Mouse (Mus musculus) spleen, adult 12 weeks (tissue): ENCODE measurements around the gene Lsm6.

Source experiments
- DNase-seq: peaks from one replicate; pipeline ENCODE4 v3.0.0; 2022; ENCODE audit warnings: low spot score

Lsm6 gene

DNA sequence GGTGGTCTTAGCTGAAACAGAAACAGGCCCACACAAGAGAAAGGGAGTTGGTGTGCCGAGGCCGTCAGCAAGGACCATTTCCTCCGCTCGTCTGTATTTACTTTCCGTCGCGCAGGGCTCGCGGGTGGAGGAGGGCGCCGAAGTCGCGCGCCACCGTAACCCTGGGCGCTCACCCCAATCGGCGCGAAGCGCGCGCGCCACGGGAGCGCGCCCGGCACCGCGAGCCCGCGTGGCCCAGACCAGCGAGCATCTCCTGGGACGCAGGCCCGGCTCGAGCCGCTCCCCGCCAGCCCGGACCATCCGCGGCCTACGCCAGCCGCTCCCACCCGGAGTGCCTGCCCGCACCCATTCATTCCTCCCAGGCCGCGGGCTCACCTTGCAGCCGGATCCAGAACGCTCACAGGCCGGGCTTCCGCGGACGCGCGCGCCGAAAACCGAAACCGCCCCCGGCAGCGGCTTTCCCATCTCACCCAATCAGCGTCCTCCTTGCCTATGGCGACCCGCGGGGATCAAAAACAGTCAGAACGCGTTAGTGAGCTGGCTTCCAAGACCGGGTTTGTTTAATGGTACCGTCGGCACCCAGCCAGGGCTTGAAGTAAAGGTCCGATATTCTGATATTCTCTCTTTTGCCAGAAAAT, at the start of gene Lsm6:
Gene Lsm6, minus strand, starts transcription at position 468 of the 638 bp plus-strand sequence.
- DNase-seq: peak; percentile 97

DNA sequence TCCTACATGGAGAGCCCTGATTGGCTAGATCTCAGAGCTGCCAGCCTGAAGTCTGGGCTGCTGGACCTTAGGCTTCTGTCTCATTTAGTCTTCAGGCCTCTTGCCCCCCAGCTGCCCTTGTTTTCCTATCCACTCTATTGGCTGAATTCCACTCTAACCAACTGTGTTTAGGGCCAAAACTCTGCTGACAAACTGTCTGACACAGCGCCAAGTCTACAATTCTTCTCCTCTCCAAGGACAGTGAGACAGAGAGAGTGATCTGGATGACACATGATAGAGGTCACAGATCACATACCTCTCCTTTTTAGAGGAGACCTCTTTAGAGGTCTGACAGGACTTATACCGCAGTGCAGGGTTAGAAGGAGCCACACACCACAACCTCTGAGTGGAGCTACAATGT, 46.1 kb upstream of the Lsm6 start:
- no peak for DNase-seq

DNA sequence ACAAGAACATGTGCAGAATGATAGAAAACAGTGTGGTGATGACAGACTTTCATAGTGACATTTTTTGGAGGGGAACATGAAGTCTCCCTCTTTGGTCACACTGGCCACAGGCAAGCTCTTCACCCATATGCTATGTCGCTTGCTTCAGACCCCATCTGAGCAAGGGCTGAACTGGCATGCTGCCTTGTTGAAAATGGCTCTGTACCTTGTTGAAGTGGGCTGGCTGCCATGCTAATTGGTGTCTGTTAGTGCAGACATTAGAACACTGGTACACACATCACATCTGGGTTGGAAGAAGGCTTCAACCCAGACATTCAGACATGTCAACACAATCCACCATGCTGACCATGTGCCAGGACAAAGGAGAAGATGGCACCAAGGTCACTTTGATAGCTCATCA, 42.1 kb upstream of the Lsm6 start:
- DNase-seq: no peak

DNA sequence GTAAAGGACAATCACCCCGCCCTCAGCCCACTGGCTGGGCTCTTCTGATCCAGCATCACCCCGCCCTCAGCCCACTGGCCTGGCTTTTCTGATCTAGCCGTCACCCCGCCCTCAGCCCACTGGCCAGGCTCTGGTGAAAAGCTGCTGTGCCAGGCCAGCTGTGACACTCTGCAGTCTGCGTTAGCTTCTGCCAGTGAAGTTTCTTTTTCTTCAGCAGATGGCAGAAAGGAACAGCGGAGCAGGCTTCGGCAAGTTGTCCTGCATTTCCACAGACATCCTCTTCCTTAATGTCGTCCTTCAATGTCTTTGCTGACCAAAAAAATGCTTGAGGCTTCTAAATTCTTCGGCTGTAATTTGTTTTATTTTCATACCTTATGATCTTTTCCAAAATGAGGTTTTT, 41.1 kb upstream of the Lsm6 start:
- DNase-seq: no peak

DNA sequence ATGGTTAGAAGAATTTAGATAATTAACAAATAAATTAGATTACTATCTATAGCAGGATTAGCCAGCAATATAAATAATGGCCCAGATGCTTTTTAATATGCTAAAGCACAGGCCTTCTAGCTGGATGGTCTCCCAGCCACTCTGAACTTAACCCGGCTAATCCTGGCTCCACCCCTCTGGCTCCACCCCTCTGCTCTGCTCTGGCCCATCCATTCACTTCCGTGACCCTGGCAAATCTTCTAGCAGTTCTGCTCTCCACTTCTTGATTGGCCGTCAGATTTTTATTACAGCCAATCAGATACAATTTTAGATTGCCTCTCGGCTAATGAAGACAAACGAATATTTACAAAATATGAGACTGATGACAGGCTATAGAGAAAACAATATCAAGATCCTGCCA, 39.8 kb upstream of the Lsm6 start:
- no peak for DNase-seq

DNA sequence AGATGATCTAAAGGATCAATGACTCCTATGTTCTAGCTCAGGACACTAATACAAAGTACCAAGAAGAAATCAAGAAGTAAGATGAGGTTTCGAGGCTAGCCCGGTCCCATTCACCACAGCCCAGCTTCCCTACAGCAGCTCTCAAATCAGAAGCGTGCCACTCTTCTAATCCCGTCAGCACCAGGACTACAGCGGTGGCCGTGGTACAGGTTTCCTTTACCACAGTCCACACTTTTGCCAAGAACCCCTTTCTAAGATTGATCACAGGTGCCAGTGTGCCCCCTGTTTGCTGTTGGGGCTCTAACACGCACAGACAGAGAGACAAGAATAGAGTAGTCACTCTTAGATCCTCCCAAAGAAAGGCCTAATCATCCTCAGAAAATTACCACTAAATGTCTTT, 36.5 kb upstream of the Lsm6 start:
- DNase-seq: no peak

DNA sequence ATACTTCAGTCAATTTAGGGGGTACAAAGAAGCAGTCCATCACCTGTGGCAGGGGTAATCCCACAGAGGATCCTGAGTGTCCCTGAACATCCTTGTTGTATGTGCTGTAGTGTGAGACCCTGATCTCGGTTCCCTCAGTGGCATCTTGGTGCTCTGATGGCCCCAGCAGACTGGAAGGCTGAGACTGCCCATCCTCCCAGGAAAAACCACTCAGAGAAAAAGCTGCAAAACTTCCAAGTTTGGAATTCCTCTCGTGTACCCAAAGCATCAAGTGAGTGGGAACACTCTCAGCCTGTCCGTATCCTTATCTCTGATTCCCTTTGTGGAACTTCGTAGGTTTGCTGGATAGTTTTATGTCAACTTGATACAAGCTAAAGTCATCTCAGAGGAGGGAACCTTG, 31.3 kb upstream of the Lsm6 start:
- no peak for DNase-seq

DNA sequence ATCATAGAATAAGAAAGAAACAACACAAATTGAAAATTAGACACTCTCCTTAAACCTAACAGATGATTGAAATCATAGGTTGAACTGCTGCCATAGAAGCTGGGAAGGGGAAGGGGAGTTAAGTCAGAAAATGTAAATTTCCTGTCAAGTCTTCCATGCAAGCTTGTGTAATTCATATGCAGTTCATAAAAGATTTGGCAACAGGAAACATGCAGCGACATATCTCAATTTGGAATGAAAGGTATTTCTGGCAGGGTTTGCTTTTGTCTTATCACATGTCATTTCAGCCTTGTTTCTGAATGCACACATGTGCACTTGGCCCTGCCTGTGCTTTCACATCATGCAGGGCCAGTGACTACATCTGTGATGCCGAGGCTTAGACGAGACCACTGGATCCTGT, 26.3 kb upstream of the Lsm6 start:
- DNase-seq: no peak

DNA sequence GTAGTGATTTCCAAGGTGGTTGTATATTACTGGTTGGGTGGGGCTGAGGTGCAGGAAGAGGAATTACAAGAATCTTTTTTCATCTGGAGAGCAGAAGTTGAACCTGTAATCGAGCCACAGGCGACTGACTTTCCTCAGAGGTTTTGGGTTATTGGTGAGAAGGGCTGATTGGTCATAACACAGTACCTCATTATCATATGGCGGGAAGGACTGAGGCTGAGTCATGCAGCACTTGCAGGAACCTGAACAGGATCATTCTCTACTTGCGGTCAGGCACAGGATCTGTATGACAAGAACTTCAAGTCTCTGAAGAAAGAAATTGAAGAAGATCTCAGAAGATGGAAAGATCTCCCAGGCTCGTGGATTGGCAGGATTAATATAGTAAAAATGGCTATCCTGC, 23.6 kb upstream of the Lsm6 start:
- DNase-seq: no peak

DNA sequence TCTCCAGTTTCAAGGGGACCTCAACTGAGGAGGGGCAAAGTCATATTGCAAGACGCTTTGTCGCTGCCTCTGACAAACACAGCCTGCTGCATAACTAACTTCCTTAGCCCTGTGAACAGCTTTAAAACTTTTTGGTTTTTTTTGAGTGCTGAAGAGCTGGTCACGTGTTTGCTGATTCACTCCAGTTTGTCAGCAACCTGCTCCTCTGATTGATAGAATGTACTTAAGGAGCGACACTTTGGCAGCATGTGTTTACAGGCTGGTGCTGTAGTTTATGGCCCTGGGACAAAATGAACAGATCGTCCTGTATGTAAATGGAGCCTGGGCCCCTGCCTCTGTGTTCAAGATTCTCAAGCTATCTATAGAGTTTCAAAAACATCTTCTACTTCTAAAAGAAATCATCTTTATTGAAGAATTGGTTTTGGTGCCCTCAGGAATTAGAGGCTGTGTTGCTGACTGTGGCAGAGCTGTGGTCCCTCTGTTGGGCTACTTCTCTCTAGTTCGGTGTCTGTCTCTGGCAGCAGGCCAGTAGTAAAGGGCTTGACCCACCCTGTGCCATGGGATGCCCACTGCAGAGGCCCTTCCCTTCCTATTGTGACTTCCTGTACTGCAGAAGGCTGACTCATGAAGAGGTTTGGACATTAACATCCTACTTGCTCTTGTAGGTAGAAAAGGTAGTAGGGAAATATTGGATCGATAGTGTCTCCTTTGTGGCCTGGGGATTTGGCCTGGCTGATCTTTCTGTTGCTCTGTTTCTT, 17.9 kb upstream of the Lsm6 start:
- DNase-seq: no peak

DNA sequence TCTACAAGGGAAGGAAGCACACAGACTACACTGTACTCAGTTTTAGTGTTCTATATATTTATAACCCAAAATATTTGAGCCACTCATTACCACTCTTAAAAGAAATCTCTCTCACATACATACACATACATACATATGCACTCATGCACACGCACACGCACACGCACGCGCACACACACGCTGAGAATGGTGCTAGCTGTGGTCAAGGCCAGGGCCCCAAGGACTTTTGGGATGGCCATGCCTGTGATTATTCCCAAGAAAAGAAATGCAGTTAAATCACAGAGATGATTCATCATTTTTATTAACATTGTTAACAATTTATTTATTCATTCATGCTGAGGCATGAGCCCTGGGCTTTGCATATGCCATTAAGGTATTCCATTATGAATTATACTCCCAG, 15.2 kb upstream of the Lsm6 start:
- DNase-seq: no peak

DNA sequence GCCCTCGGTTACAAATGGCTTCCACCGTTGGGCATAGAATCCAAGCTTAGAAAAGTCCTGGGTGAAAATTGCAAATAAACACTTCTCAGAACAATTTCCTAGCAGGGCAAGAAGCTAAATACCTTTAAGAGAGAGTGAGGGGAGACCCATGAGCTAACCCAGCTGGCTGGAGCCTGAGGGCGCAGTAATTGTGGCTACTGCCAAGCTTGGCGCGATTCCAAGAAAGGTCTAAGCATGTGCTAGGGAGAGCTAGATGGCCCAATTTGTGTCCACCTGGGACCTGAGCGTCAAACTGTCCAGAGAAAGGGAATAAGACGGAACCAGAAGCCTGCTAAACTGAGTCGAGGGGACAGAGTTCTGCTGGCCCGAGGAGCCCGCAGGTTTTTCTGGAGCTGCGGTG, 7.5 kb upstream of the Lsm6 start:
- DNase-seq: no peak

DNA sequence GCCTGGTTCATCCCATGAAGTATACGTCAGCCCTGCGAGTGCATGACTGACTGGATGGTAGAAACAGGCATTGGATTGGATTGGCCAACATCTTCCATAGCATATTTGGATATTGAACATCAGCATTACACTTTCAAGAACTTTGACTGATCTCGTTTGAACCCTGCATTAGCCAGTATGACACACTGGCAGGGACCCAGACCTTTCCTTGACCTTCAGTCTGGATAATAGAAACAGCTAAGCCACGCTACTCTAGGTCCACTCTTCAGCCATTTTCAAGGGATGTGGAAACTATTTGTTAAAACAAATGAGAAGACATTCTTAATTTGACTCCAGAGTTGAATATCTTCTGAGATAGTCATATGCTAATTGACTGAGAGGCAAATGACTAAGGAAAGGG, 3.6 kb upstream of the Lsm6 start:
- DNase-seq: no peak

DNA sequence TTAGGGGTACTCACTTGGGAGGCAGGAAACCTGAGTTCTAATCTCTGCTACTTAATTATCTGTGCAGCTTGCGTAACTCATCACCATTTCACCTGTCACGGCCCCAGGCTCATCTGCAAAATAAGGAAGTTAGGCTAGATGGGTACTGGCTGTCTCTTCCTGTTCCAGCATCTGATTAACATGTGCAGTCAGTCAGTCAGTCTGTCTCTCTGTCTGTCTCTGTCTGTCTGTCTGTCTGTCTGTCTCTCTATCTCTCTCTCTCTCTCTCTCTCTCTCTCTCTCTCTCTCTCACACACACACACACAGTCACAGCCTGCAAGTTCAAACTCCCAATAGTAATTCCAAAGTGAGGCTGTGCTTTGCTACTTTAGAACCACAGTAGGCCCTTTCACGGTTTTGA, 967 bp downstream of the Lsm6 start:
- DNase-seq: peak; percentile 9

DNA sequence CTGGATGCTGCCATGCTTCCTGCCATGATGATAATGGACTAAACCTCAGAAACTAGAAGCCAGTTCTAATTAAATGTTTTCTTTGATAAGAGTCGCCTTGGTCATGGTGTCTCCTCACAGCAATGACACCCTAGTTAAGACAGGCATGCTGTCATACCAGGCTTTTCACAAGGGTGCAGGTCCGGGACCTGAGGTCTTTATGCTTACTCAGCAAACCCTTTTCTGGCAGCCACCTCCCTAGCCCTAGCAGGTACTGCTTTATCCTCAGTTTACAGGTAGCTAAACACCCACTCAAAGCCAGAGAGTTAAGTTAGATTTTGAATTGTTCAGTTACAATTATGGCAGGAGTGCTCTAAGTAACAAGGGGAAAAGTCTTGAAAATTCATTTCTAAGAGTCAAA, 6.2 kb downstream of the Lsm6 start:
- no peak for DNase-seq

DNA sequence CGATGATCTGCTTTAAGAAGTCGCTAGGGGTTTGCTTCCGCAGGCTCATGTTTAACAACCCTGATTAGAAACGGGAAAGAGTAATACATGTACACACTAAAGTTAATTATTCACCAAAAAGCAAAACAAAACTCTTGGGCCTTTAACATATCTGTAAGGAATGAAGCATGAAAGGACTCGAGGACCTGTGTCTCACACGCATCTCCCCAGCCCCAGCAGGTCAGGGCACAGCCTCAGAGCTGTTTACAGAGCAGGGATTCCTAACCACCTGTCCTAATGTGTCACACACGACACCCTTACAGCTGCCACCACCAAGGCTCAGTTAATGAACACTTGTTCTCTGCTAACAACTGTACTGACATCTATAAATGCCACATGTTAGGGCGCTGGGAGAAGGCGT, 7.9 kb downstream of the Lsm6 start:
- DNase-seq: no peak

DNA sequence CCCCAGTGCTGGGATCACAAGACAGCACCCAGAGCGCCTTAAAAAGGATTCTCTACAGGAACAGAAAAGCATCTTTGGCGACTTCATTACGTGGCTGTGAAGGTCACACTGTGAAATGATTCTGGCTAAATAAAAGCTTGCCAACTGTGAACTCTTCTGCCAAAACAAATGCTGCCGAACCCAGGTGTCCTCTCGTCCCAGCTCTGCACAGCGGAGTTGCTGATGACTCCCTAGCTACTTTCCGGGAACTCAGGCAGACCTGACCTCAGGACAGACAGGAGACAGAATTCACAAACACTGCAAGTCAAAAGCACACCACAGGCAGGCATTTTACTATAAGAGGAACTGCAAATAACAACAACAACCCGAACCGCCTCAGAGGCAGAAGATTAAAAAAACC, 8.5 kb downstream of the Lsm6 start:
- no peak for DNase-seq

DNA sequence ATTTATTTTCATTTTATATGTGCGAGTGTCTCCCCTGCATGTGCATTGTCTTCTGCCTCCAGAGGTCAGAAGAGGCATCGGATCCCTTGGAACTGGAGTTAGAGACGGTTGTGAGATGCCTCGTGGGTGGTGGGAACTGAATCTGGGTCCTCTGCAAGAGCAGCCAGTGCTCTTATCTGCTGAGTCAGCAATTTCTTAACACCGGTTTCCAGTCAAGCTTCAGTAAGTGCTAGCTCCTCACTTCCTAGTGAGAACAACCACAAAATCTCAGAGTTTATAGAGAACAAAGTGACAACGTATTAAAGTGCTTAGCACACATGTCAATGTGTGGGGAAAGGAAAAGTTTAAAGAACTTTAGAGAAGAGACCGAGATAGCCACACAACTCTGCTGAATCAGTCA, 9.2 kb downstream of the Lsm6 start:
- DNase-seq: no peak

DNA sequence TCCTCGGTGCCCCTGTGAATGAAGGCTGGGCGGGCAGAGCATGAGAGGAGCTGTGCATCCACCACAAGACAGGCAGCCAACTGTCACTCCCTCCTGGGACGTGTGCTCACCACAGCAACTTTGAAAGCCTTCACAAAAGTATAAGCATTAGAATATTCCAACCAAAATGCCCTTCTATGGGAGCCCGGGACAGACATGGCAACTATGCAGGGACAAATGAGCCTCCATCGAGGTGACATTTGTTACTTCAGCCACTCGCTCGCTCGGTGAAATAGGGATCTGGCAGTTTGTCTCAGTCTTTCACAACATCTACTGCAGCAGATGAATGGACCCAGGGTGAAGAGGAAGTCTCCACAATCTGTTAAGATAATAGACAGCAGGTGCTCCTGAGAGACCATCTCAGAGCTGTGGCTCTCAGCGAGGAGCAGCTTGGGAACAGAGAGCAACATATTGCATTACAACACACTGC, 10.7 kb downstream of the Lsm6 start:
- DNase-seq: no peak

DNA sequence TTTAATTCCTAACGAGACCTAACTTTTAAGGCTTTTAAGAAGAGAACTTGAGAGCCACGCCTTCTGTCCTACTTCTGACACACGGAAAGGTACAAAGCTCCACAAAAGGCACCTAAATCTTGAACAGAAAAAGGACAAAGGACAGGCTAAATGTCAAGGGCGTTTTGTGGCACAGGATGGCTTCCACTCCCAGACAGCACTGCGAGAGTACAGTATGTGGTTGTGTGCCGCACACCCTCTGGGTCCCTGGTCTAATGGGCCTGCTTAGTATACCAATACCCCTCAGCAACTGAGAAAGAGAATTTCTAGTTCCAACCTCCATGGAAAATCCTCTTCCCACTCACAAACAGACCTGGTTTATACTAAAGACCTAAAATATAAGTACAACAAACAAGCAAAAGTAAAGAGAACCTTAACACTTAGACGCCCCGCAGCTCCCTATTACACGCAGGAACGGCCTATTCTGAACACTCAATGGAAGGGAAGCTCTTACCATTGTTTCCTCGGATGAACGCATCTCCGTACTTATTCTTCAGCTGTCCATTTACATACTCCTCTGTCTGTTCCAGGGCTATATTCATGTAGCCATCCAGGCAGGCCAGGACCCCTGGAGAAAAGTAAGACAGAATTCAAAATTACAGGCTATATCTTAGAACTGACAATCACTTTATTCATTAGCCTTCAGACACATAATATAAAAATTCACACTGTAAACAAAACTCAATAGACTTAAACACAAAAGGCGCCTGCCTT, 11.3 kb downstream of the Lsm6 start:
- no peak for DNase-seq

DNA sequence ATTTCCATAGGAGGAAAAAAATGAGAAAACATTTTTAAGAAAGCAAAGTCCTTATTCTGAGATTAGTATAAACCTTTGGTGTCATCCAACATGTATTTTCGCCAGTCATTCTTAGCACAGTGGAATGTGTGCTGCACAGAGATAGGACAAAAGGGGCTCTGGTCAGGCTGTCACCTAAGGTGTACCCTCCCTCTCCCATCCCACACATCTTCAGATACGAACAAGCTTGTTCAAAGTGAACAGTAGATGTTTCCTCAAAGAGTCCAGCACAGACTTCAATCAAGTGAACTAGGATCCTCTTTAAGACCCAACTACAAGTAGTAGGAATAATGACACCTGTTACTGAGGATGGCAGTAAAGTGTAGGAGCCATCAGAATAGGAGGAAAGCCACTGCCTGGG, 12.1 kb downstream of the Lsm6 start:
- no peak for DNase-seq

DNA sequence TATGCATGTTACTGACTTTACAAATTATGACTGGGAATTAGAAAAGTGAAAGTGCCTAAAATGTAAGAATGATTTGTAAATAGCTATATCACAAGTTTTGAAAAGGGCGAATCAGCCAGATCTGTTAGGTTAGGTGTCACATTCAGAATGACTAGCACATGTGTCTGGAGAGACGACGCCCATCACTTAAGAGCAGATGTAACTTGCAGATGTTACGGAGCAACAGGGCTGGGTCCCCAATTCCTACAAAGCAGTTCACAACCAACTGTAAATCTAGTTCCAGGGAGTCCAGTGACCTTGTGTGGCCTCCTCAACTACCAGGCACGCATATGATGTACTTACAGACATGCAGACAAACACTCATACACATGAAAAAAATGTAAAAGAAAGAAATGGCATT, 12.5 kb downstream of the Lsm6 start:
- no peak for DNase-seq

DNA sequence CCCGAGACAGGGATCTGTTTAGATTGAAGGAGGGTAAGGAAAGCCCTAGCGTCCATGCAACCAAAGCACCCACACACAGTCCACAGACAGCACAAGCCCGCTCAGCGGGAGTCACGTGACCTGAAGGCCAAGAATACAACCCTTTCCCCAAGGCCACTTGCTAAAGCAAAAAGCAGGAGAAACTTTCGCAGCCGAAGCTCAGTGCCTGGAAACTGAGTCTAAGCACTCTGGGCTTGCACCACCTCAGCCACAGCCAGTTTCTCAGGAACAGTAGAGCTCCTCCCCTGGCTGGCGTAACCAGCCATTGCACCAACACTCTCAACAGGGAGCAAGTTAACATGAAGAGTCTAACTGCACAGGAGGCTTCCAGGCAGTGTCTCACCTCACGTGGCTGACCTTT, 13.7 kb downstream of the Lsm6 start:
- DNase-seq: no peak
